Mouse (Mus musculus) megakaryocyte, embryonic 14.5 days (primary cell): ENCODE results near the gene Fgfr2. TPM values are rescaled to one million over a fixed set of nuclear protein-coding genes. Genes with fewer than 3 reads are reported as not detected.

Experiments
- H3K27me3 ChIP-seq: replicated peaks from 2 replicates; pipeline ENCODE3; 2012; ENCODE audit warnings: inconsistent platforms
- H3K36me3 ChIP-seq: replicated peaks from 2 replicates; pipeline ENCODE3; 2012; ENCODE audit warnings: low read length, inconsistent platforms, mixed read lengths
- H3K4me1 ChIP-seq: 2 replicates; pipeline ENCODE4 v1.6.1; 2012; ENCODE audit warnings: inconsistent platforms
- H3K4me3 ChIP-seq: replicated peaks from 2 replicates; pipeline ENCODE3; 2012; ENCODE audit warnings: moderate library complexity, mild to moderate bottlenecking, inconsistent platforms
- H3K9me3 ChIP-seq: 2 replicates; pipeline ENCODE4 v1.6.1; 2012; ENCODE audit warnings: inconsistent platforms
- FLI1 ChIP-seq: IDR thresholded peaks from 2 replicates; pipeline ENCODE4 v1.6.1; 2012; ENCODE audit warnings: low read length, inconsistent platforms, mixed read lengths
- GATA1 ChIP-seq: IDR thresholded peaks from 3 replicates; pipeline ENCODE4 v1.6.1; 2012; ENCODE audit warnings: mixed read lengths, low read length, inconsistent platforms, borderline replicate concordance
- polyA plus RNA-seq: library from polyadenylated mRNA; stranded (reverse); fragments of >175 nt; gene quantifications from 2 replicates; pipeline ENCODE4 v1.2.3, GENCODE M21; 2012; ENCODE audit warnings: low replicate concordance; ENCODE audit not compliant: insufficient read depth

Fgfr2 gene
- polyA plus RNA-seq, 1 experiment, result 0.45 TPM

DNA sequence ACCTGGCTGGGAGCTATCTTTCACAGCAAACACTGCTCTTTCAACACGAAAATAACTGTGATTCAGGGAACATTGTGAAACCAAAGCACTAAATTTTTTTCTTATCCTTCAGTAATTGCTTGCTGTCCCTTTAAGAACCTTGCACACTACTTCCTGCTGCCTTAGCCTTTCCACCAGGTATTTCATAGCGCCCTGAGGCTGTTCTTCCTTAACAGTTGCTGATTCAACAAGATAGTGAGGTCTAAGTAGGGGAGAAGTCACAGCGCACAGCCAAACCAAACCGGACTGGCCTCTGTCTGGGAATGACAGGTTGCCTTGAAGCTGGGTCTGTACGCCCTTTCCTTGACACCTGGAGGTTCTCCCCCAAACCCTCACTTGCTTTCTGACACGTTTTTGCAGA lies 72.5 kb downstream of the Fgfr2 start:
- Histone ChIP-seq H3K9me3 (no peaks in the 10 kb centered on the region), H3K36me3 (peaks cover 71% of the 10 kb centered on the region)
- no peak for TF ChIP-seq GATA1
- TF ChIP-seq FLI1, result no peak

DNA sequence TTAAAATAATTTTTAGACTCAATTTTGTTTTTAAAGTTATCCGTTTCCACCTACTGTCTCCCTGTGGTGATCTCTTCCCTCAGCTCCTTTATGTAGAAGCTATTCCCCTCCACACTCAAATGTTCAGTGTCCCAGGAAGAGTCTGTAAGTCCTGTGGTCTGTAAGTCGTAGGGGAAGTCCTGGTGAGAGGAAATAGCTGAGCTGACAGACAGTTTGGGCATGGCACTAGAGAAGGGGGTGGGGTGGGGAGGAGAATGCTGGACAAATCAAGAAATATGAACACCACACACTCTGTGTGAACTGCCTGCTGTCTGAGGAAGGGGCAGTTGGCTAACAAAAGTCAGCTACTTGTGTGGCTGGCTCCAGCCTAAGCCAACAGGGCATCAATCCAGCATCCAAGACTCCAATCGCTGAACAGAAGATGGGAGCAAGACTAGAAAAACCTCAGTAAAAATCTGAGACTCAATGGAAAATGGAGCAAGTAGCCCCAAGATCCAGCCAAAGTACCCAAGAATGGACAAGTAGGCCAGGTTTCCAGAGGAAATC lies 75.0 kb downstream of the Fgfr2 start:
- Histone ChIP-seq H3K4me1 (peaks cover 73% of the 10 kb centered on the region), H3K36me3 (peaks cover 71% of the 10 kb centered on the region), H3K4me3 (peak overlapping the region; percentile 47), H3K27me3 (no peaks in the 10 kb centered on the region), H3K9me3 (no peaks in the 10 kb centered on the region)
- TF ChIP-seq GATA1 (no peak), FLI1 (no peak)

More for the DNA sequence above, 72.5 kb downstream of the Fgfr2 start:
- Histone ChIP-seq H3K27me3 (no peaks in the 10 kb centered on the region), H3K4me1 (peaks cover 90% of the 10 kb centered on the region), H3K4me3 (no peak overlapping the region)

DNA sequence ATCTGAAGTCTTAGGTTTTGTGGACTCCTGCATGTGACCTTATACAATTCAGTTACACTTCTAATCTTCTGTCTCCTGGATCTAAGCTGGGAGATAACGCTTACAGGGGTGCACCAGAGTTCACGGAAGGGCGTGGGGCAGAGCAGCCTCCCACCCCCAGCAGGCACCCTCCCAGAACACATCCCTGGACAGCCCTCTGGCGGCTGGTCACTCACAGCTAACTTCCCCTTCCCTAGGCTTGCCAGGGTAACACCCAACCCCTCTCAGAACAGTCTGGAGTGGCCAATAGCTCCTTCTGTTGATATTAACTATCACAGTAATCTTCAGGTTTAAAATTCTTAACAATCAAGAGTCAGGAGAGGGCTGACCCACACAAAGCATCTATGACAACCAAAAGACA lies 75.9 kb downstream of the Fgfr2 start:
- peaks cover 67% of the 10 kb centered on the region for H3K4me1 ChIP-seq
- TF ChIP-seq GATA1 (no peak), FLI1 (no peak)
- H3K9me3 ChIP-seq, result no peaks in the 10 kb centered on the region
- peak overlapping the region; percentile 42 for H3K4me3 ChIP-seq
- peaks cover 72% of the 10 kb centered on the region for H3K36me3 ChIP-seq
- H3K27me3 ChIP-seq, result no peaks in the 10 kb centered on the region

DNA sequence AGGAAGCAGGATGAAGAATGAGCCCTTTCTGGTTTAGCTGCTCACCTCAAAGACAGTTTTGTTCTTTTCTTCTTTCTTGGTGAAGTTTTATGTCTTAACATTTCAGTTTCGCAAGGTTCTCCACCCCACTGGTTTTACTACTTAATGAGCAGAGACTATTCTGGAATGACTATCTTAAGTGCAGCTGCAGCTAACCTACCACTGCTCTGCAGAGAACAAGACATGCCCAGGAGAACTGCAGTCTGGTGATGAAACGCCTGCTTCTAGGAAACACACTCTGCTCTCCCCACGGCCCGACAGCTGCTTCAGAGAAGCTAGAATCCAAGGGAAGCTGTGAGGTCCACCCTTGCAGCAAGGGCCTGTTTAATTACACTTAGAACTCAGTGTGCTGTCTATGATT lies 78.4 kb downstream of the Fgfr2 start:
- peaks cover 67% of the 10 kb centered on the region for H3K36me3 ChIP-seq
- TF ChIP-seq GATA1 (no peak), FLI1 (no peak)

DNA sequence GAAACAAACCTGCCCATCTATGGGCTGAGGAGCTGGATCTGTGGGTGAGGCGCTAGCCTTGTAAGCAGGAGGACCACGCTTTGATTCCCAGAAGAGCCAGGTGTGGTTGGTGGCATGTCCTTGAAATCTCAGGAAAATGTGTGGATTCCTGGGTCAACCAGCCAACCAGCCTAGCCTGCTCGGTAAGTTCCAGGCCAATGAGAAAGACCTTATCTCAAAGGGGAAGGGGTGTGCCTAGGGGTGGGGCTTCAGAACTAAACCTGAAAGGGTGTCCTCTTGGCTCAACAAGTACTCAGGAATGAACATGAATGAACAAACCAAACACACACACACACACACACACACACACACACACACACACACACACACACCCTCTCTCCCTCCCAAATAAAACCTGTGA lies 81.4 kb downstream of the Fgfr2 start:
- Histone ChIP-seq H3K36me3 (peaks cover 72% of the 10 kb centered on the region), H3K27me3 (no peaks in the 10 kb centered on the region), H3K4me1 (peaks cover 70% of the 10 kb centered on the region), H3K4me3 (no peak overlapping the region), H3K9me3 (no peaks in the 10 kb centered on the region)
- no peak for TF ChIP-seq FLI1
- TF ChIP-seq GATA1, result no peak

More for the DNA sequence above, 78.4 kb downstream of the Fgfr2 start:
- Histone ChIP-seq H3K4me3 (no peak overlapping the region), H3K27me3 (no peaks in the 10 kb centered on the region), H3K4me1 (peaks cover 72% of the 10 kb centered on the region), H3K9me3 (no peaks in the 10 kb centered on the region)

DNA sequence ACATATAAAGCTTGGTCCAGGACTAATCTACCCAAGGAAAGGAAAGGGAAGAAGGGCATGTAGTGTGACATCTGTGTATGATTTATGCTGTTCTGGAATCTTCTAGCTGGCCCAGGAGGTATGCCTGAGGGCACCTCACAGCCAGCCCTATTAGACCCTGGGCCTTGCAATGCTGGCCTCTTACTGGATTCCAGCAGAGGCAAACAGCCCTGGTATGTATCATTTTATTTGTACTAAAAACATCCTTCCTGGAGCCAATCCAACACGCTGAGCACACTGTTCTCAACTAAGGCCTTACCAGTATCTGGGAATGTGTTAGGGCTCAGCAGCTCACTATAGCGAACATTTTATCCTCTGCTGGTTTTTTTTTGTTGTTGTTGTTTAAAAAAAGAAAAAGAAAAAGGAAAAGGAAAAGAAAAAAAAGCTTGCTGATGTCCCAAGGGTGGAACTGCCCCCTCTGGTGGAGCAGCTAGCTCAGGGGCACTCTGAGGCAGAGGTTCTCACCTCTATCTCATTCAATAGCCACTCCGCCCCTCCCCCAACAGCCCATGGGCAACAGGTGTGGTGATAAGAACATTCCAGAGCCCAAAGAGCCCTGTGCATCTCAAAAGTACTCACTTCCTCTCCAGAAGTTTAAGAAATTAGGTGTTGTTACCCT lies 82.3 kb downstream of the Fgfr2 start:
- Histone ChIP-seq H3K9me3 (no peaks in the 10 kb centered on the region), H3K27me3 (no peaks in the 10 kb centered on the region), H3K4me1 (peaks cover 69% of the 10 kb centered on the region), H3K4me3 (no peak overlapping the region), H3K36me3 (peaks cover 70% of the 10 kb centered on the region)
- TF ChIP-seq FLI1 (no peak), GATA1 (no peak)

DNA sequence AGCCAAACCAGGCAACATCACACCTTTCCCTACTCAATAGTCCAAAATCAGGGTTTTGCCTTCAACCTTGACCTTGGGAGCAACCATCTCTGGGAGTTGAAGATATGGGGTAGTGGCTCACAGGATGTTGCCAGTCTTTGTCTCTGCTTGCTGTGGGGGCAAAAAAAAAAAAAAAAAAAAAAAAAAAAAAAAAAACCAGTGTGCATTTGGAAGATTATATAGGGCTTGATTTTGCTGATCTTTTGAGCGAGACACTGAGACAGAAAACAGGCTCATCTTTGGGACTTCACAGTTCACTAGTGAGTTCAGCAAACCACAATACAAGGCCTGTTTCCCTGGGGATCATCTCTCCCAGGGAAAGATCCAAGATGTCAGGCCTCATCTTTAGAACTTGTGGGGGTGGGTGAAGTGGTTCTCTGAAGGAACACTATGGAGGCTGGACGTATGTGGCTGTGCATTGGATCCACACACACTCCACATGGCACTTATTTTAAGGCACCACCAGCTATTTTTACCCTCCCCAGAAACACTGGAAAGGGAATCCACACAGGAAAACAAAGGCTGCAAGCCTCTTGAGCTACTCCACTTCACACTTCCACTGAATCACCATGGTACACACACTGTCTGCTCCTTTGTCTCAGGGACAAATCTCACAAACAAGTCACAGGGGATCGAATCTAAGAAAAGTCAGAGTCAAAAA lies 83.4 kb downstream of the Fgfr2 start:
- H3K4me1 ChIP-seq, result peaks cover 69% of the 10 kb centered on the region
- H3K4me3 ChIP-seq, result no peak overlapping the region
- H3K9me3 ChIP-seq, result no peaks in the 10 kb centered on the region
- H3K36me3 ChIP-seq, result peaks cover 63% of the 10 kb centered on the region
- TF ChIP-seq GATA1 (no peak), FLI1 (no peak)
- no peaks in the 10 kb centered on the region for H3K27me3 ChIP-seq

DNA sequence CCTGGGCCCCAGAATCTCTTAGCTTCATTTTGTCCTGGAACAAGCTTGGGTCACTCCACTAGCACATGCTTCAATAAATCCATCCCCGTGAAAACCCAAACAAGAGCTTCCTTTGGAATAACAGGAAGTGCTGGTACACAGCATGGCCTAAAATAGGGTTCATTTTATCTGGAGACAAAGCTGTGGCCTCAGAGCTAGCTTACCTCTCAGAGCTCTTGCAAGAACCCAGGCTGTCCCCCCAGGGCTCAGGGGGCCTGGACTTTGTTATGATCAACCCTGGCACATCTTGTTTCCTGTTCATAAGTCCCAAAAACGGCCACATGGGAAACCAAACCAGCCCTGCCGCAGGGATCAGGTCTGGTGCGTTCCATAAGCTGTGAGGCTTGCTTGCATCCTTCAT lies 85.5 kb downstream of the Fgfr2 start:
- Histone ChIP-seq H3K36me3 (peaks cover 43% of the 10 kb centered on the region), H3K9me3 (no peaks in the 10 kb centered on the region), H3K4me1 (peaks cover 86% of the 10 kb centered on the region), H3K27me3 (no peaks in the 10 kb centered on the region), H3K4me3 (no peak overlapping the region)
- TF ChIP-seq FLI1 (no peak), GATA1 (no peak)

DNA sequence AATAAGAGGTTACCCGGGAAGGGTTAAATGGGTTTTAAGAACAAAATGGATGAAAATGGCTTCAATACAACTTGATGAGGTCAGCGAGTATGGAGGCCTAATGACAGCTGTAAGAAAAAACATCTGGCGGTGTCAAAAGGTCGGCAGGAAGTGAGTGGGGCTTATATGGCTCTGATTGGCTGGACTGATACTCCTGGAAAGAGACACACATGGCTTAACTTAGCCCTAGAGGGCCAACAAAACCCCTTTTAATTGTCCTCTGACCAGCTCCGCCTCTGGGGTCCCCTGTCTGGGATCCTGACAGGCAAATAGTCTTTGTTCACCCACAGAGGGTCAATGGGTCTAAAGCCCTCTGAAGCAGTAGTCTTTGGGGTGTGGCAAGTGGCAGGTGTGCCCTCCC lies 85.9 kb downstream of the Fgfr2 start:
- Histone ChIP-seq H3K9me3 (no peaks in the 10 kb centered on the region), H3K27me3 (no peaks in the 10 kb centered on the region), H3K4me3 (no peak overlapping the region), H3K36me3 (peaks cover 39% of the 10 kb centered on the region), H3K4me1 (peaks cover 86% of the 10 kb centered on the region)
- TF ChIP-seq FLI1, result no peak
- no peak for TF ChIP-seq GATA1

DNA sequence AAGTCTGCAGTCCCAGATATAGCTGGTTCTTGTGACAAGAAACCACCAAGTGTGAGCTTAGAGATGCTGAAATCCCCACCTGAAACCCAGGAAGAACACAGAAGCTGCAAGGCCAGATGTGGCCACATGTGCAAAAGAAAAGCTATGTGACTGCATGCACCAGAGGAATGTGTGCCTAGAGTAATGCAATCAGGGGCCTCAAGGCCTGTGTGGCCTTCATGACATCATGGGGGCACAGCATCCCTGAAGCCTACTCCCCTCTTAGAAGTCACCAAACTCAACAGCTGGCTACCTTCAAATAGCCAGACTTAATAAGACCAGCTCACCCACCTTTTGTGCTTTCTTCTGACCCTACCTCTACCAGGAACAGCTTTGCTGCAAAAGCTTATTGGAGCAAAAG lies 87.2 kb downstream of the Fgfr2 start:
- no peak overlapping the region for H3K4me3 ChIP-seq
- H3K4me1 ChIP-seq, result peaks cover 73% of the 10 kb centered on the region
- H3K27me3 ChIP-seq, result no peaks in the 10 kb centered on the region
- no peaks in the 10 kb centered on the region for H3K9me3 ChIP-seq
- peaks cover 40% of the 10 kb centered on the region for H3K36me3 ChIP-seq
- no peak for TF ChIP-seq FLI1
- TF ChIP-seq GATA1, result no peak
